Mouse (Mus musculus) limb, embryonic 12.5 days (tissue): ENCODE data around the gene Foxo3. TPM values are rescaled to one million over a fixed set of nuclear protein-coding genes. Genes with fewer than 3 reads are reported as not detected.
A peak's percentile ranks its signal among the peaks of the same experiment; 100 is the strongest.

ENCODE experiments used
- ATAC-seq: fragments of 200-750 bp; cut with Nextera tagmentation; 2 replicates; pipeline ENCODE4 v1.8.0; 2017; ENCODE audit warnings: low read depth, moderate TSS enrichment; ENCODE audit not compliant: insufficient number of reproducible peaks, insufficient read depth, low FRiP score, low TSS enrichment
- H3K27ac ChIP-seq: fragments of 300-500 bp; sonication (generic); 2 replicates; pipeline ENCODE4 v1.5.1; 2016; ENCODE audit warnings: mild to moderate bottlenecking, moderate library complexity
- H3K27me3 ChIP-seq: fragments of 300-500 bp; sonication (generic); 2 replicates; pipeline ENCODE4 v1.6.1; 2016; ENCODE audit warnings: mild to moderate bottlenecking, moderate library complexity
- H3K36me3 ChIP-seq: fragments of 300-500 bp; sonication (generic); 2 replicates; pipeline ENCODE4 v1.6.1; 2016; ENCODE audit warnings: mild to moderate bottlenecking, moderate library complexity
- H3K4me1 ChIP-seq: fragments of 300-500 bp; sonication (generic); replicated peaks from 2 replicates; pipeline ENCODE4 v1.6.1; 2016
- H3K4me2 ChIP-seq: fragments of 300-500 bp; sonication (generic); 2 replicates; pipeline ENCODE4 v1.6.1; 2016; ENCODE audit warnings: mild to moderate bottlenecking, moderate library complexity
- H3K4me3 ChIP-seq: fragments of 300-500 bp; sonication (generic); replicated peaks from 2 replicates; pipeline ENCODE4 v1.5.1; 2016; ENCODE audit warnings: mild to moderate bottlenecking
- H3K9ac ChIP-seq: fragments of 300-500 bp; sonication (generic); replicated peaks from 2 replicates; pipeline ENCODE4 v1.6.1; 2016; ENCODE audit warnings: mild to moderate bottlenecking, moderate library complexity
- H3K9me3 ChIP-seq: fragments of 300-500 bp; sonication (generic); 2 replicates; pipeline ENCODE4 v1.6.1; 2016; ENCODE audit warnings: mild to moderate bottlenecking, moderate library complexity
- WGBS: fragments of 180-500 bp; shearing (Covaris S2); methylation state at CpG from one replicate; pipeline ENCODE4 v1.1.7; 2016; 5-methylcytosine and 5-hydroxymethylcytosine counted together
- polyA plus RNA-seq: library from polyadenylated mRNA; unstranded; fragments of >200 nt; fragmentation: Nextera tagmentation; extraction: Ambion mirVana; gene quantifications from 2 replicates; pipeline ENCODE4 v1.2.1, GENCODE M21; 2016

Foxo3 gene
- polyA plus RNA-seq, 1 experiment from 2014 or later = 6.3 TPM

- no peaks in the 10 kb centered on the region for H3K9me3 ChIP-seq
- peak; percentile 44; the same call in 1 of the 2 replicates for ATAC-seq
- peaks cover 21% of the 10 kb centered on the region for H3K4me1 ChIP-seq
- no peaks in the 10 kb centered on the region for H3K36me3 ChIP-seq
- no peaks in the 10 kb centered on the region for H3K27me3 ChIP-seq
- no peak overlapping the region for H3K9ac ChIP-seq
- 0% methylated on average over 1 of the region's 1 CpGs for WGBS
- H3K4me2 ChIP-seq = no peak overlapping the region
- H3K4me3 ChIP-seq = no peak overlapping the region
- peak overlapping the region; percentile 35; the same call in 1 of the 2 replicates for H3K27ac ChIP-seq
Measured at GRCm38 (mm10) chr10:42173839-42174238, 102.7 kb downstream of the Foxo3 start.

- H3K4me1 ChIP-seq = peaks cover 21% of the 10 kb centered on the region
- H3K4me3 ChIP-seq = no peak overlapping the region
- no peaks in the 10 kb centered on the region for H3K9me3 ChIP-seq
- H3K27me3 ChIP-seq = no peaks in the 10 kb centered on the region
- WGBS = 3% methylated on average over 5 of the region's 5 CpGs
- no peaks in the 10 kb centered on the region for H3K36me3 ChIP-seq
- no peak overlapping the region for H3K9ac ChIP-seq
- no peak overlapping the region for H3K27ac ChIP-seq
- H3K4me2 ChIP-seq = 0 out of 2 replicates have a peak overlapping the region, but pooled peaks have one; percentile 10
- no peak for ATAC-seq
Measured at GRCm38 (mm10) chr10:42170889-42171347, 105.6 kb downstream of the Foxo3 start.

- no peak for ATAC-seq
- H3K4me1 ChIP-seq = peaks cover 21% of the 10 kb centered on the region
- H3K9ac ChIP-seq = no peak overlapping the region
- H3K27ac ChIP-seq = no peak overlapping the region
- H3K4me3 ChIP-seq = no peak overlapping the region
- no peaks in the 10 kb centered on the region for H3K9me3 ChIP-seq
- 46% methylated on average over 5 of the region's 5 CpGs for WGBS
- no peaks in the 10 kb centered on the region for H3K36me3 ChIP-seq
- no peak overlapping the region for H3K4me2 ChIP-seq
- no peaks in the 10 kb centered on the region for H3K27me3 ChIP-seq
Measured at GRCm38 (mm10) chr10:42170201-42170600, 106.4 kb downstream of the Foxo3 start.

- WGBS = 69% methylated on average over 2 of the region's 2 CpGs
- no peak for ATAC-seq
Measured at GRCm38 (mm10) chr10:42154727-42155126, 121.8 kb downstream of the Foxo3 start.

GRCm38 (mm10) chr10:42152426-42153205, 123.9 kb downstream of the Foxo3 start:
- no peak for ATAC-seq
- 37% methylated on average over 14 of the region's 14 CpGs for WGBS
- H3K9ac ChIP-seq = no peak overlapping the region
- H3K9me3 ChIP-seq = peaks cover 10% of the 10 kb centered on the region; the same call in 1 of the 2 replicates
- 0 out of 2 replicates have a peak overlapping the region, but pooled peaks have one; percentile 0 for H3K4me2 ChIP-seq
- H3K4me3 ChIP-seq = no peak overlapping the region
- no peaks in the 10 kb centered on the region for H3K27me3 ChIP-seq
- H3K27ac ChIP-seq = peak overlapping the region; percentile 73
- H3K36me3 ChIP-seq = no peaks in the 10 kb centered on the region
- H3K4me1 ChIP-seq = peaks cover 14% of the 10 kb centered on the region

More at GRCm38 (mm10) chr10:42154727-42155126, 121.8 kb downstream of the Foxo3 start:
- Histone ChIP-seq H3K4me1 (peaks cover 14% of the 10 kb centered on the region), H3K4me3 (no peak overlapping the region), H3K36me3 (no peaks in the 10 kb centered on the region), H3K9me3 (peaks cover 18% of the 10 kb centered on the region; the same call in 1 of the 2 replicates), H3K9ac (no peak overlapping the region), H3K27ac (no peak overlapping the region), H3K27me3 (no peaks in the 10 kb centered on the region), H3K4me2 (no peak overlapping the region)

- Histone ChIP-seq H3K27me3 (no peaks in the 10 kb centered on the region), H3K9ac (no peak overlapping the region), H3K36me3 (no peaks in the 10 kb centered on the region), H3K27ac (no peak overlapping the region), H3K4me1 (peaks cover 21% of the 10 kb centered on the region), H3K4me3 (no peak overlapping the region), H3K9me3 (no peaks in the 10 kb centered on the region), H3K4me2 (no peak overlapping the region)
- ATAC-seq = no peak
- 92% methylated on average over 3 of the region's 3 CpGs for WGBS
Measured at GRCm38 (mm10) chr10:42149767-42150166, 126.8 kb downstream of the Foxo3 start.

- Histone ChIP-seq H3K27ac (no peak overlapping the region), H3K9ac (no peak overlapping the region), H3K9me3 (no peaks in the 10 kb centered on the region), H3K36me3 (no peaks in the 10 kb centered on the region), H3K4me1 (peaks cover 28% of the 10 kb centered on the region), H3K4me2 (no peak overlapping the region), H3K4me3 (no peak overlapping the region), H3K27me3 (no peaks in the 10 kb centered on the region)
- 51% methylated on average over 3 of the region's 3 CpGs for WGBS
- ATAC-seq = no peak
Measured at GRCm38 (mm10) chr10:42148326-42148725, 128.2 kb downstream of the Foxo3 start.

- ATAC-seq = no peak
- no peak overlapping the region for H3K4me2 ChIP-seq
- no peaks in the 10 kb centered on the region for H3K9me3 ChIP-seq
- H3K27ac ChIP-seq = no peak overlapping the region
- H3K36me3 ChIP-seq = no peaks in the 10 kb centered on the region
- 74% methylated on average over 5 of the region's 5 CpGs for WGBS
- no peaks in the 10 kb centered on the region for H3K27me3 ChIP-seq
- 0 out of 2 replicates have a peak, but pooled peaks cover 13% of the 10 kb centered on the region for H3K4me1 ChIP-seq
- H3K9ac ChIP-seq = no peak overlapping the region
- H3K4me3 ChIP-seq = no peak overlapping the region
Measured at GRCm38 (mm10) chr10:42145221-42145620, 131.3 kb downstream of the Foxo3 start.

GRCm38 (mm10) chr10:42144788-42145187, 131.8 kb downstream of the Foxo3 start:
- 67% methylated on average over 4 of the region's 5 CpGs for WGBS
- Histone ChIP-seq H3K4me2 (no peak overlapping the region), H3K4me3 (no peak overlapping the region), H3K27ac (no peak overlapping the region), H3K9ac (no peak overlapping the region), H3K27me3 (no peaks in the 10 kb centered on the region), H3K4me1 (0 out of 2 replicates have a peak, but pooled peaks cover 13% of the 10 kb centered on the region), H3K36me3 (no peaks in the 10 kb centered on the region), H3K9me3 (no peaks in the 10 kb centered on the region)
- no peak for ATAC-seq

- 33% methylated on average over 2 of the region's 2 CpGs for WGBS
- H3K27me3 ChIP-seq = no peaks in the 10 kb centered on the region
Measured at GRCm38 (mm10) chr10:42144176-42144575, 132.4 kb downstream of the Foxo3 start.

GRCm38 (mm10) chr10:42142791-42143190, 133.8 kb downstream of the Foxo3 start:
- ATAC-seq = no peak
- Histone ChIP-seq H3K36me3 (no peaks in the 10 kb centered on the region), H3K9me3 (no peaks in the 10 kb centered on the region), H3K4me1 (0 out of 2 replicates have a peak, but pooled peaks cover 13% of the 10 kb centered on the region), H3K9ac (no peak overlapping the region), H3K4me3 (no peak overlapping the region), H3K27ac (no peak overlapping the region), H3K27me3 (no peaks in the 10 kb centered on the region), H3K4me2 (no peak overlapping the region)
- WGBS = 86% methylated on average over 1 of the region's 1 CpGs

More at GRCm38 (mm10) chr10:42144176-42144575, 132.4 kb downstream of the Foxo3 start:
- Histone ChIP-seq H3K4me3 (no peak overlapping the region), H3K27ac (no peak overlapping the region), H3K9ac (no peak overlapping the region), H3K4me1 (0 out of 2 replicates have a peak, but pooled peaks cover 13% of the 10 kb centered on the region), H3K9me3 (no peaks in the 10 kb centered on the region), H3K4me2 (no peak overlapping the region), H3K36me3 (no peaks in the 10 kb centered on the region)
- no peak for ATAC-seq
